Mouse (Mus musculus) large intestine, adult 2 months (tissue): Measurements from ENCODE around the gene Proser3. TPM values are rescaled to one million over a fixed set of nuclear protein-coding genes. Genes with fewer than 3 reads are reported as not detected.

Source experiments
- DNase-seq: peaks from one replicate; pipeline ENCODE4 v3.0.0-alpha.2; 2012; ENCODE audit warnings: low read depth, low spot score
- WGBS: fragments of 180-500 bp; shearing (Covaris S2); methylation state at CpG from one replicate; pipeline ENCODE4 v1.1.7; 2018; 5-methylcytosine and 5-hydroxymethylcytosine counted together
- polyA plus RNA-seq: library from polyadenylated mRNA; depleted of rRNA; stranded (reverse); fragments of >200 nt; gene quantifications from 2 replicates; pipeline ENCODE4 v1.2.3, GENCODE M21; 2012

The Proser3 gene
- polyA plus RNA-seq, 1 experiment: 4.3 TPM

DNA sequence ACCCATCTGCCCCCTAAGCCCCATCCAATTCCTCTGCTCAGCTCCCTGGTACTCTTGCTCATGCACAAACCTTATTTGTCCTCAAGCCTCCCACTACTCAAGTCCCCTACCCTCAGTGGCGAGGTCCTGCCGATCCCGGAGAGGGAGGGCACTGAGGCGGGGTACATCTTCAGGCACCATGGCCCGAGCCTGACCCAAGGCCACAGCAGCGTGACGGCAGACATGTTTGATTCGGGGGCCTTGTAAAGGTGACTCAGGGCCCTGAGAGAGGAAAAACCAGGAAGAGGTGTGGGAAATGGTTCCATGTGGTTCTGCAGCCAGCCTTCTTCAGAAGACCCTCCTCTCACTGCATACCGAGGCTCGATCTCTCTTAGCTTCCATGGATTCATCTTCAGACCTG, 32.2 kb upstream of the Proser3 start:
- WGBS: 90% methylated on average over 10 of the region's 10 CpGs
- no peak for DNase-seq

DNA sequence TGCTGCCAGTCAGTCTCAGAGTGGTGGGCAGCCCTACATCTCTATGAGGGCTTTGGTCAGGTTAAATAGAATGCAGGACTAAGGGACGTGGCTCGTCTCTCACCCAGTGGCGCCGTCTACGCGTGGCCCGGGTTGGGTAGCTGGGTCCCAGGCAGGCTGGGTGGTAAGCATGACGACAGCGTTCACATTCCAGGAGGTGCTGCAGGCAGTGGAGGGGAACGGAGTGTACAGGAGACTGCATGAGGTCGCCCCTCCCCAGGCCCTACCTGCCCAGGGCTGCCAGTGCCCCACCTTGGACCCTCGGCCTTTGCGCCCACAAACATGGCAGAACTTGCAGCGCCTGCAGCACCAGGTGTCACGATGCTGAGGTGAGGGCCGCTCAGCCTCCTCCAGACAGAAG, 29.4 kb upstream of the Proser3 start:
- DNase-seq: no peak
- WGBS: 95% methylated on average over 16 of the region's 16 CpGs

DNA sequence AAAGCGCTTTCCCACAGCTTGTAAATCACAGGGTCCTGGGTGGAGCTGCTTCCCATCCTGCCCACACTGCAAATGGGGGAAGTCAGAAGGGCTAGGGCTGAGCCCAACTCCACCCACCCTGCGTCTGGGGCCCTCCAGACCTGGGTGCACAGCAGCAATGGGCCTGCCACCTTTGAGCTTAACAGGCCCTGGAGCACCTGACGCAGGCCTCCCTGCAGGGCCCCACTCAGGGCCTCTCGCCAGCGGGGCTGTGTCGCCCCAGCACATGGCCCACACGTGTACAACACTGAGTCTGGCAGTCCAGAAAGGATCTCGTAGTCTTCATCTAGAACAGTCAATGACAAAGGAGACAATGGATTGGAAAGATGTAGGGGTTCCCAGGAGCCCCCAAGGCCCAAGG, 27.9 kb upstream of the Proser3 start:
- no peak for DNase-seq
- WGBS: 88% methylated on average over 8 of the region's 8 CpGs

DNA sequence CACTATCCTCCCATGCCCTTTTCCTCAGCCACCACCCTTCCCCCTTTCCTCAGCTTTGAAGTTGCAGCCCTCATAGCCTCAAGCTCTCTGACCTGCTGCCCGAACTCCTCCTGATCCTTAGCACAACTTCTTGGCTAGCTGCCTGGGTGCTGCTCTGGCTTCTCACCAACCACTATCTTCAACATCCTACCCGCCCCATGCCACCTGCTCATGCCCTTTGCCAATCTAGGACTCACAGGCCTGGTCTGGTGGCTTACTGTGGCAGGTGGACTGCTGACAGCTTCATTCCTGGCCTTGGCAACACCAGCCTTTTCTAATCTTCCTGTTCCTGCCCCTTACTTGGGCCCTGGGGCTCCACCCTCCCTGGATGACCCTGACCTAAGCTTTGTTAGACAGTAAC, 20.9 kb upstream of the Proser3 start:
- 28% methylated on average over 2 of the region's 2 CpGs for WGBS
- DNase-seq: no peak

DNA sequence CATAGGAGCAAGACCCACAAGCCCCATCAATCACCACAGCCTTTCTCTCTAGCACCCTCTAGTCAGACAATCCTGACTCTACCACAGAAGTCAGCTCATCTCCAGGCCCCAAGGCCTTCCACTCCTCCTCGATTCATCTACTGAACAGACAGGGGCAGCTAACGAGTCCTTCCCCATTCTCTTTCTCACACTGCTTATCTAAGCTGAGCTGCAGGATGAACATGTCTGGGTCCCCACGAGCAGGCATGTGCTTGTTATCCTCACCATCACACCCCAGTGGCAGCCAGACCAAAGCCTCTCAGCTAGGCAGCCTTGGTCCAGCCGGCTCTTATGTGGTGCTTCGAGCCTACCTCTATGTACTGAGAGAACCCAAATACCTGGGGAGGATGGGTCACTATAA, 20.3 kb upstream of the Proser3 start:
- DNase-seq: no peak
- WGBS: 76% methylated on average over 5 of the region's 5 CpGs

DNA sequence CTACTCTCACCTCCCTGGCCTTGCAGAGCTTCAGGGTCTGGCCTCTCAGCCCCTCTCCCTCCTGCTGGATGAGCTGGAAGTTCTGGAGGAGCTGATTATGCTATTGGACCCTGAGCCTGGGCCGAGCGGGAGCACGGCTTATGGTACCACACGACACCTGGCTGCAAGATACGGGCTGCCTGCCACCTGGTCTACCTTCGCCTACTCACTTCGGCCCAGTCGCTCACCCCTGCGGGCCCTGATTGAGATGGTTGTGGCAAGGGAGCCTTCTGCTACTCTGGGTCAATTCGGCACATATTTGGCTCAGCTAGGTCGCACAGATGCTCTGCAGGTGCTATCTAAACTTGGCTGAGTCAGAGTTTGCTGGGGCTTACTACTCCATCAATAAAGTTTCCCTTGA, 15.5 kb upstream of the Proser3 start:
- no peak for DNase-seq
- WGBS: 86% methylated on average over 11 of the region's 11 CpGs

DNA sequence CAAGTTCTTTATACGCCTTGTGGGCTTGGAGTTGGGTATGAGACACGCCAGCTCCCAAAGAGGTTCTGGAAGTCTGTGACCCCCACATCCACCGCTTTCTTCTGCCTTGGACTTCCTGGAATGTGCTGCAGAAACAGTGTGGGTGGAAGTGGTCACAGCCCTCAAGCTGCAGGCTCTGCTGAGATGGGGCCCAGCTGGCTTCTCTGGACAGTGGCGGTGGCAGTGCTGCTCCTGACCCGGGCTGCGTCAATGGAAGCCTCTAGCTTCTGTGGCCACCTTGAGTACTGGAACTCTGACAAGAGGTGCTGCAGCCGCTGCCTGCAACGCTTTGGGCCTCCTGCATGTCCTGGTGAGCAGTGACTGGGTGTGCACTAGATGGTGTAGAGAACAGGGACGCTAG, 13.9 kb upstream of the Proser3 start:
- WGBS: 79% methylated on average over 9 of the region's 9 CpGs
- no peak for DNase-seq

DNA sequence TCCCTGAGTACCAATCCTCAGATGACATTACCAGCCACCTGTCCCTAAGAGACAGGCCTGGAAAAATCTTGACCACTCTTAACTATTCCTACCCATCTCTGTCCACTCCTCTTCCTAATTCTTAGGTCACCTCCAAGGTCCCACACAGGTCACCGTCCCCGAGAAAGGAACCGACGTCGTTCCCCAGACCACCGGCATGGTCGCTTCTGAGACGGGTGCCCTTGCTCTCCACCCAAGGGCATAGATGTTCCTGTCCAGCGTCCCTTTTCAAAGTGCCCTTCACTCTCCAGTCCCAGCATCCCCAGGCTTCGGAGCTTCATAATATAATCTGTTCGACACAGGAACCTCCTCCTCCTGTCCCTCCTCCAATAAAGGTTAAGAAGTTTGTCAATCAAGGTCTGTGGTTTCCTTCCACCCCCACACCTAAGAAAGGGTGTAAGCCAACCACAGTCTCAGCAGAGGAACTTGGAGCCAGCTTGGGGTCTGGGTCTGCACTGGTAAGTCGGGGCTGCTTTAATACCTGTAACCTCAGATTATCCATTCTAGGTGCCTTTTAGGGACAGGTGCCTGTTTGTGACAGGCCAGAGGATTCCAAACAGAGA, 13.0 kb upstream of the Proser3 start, which contains the start of gene Igflr1:
Gene Igflr1 (plus strand): TSS at position 458 of the 602 bp plus-strand sequence.
- WGBS: 95% methylated on average over 12 of the region's 12 CpGs
- DNase-seq: no peak

DNA sequence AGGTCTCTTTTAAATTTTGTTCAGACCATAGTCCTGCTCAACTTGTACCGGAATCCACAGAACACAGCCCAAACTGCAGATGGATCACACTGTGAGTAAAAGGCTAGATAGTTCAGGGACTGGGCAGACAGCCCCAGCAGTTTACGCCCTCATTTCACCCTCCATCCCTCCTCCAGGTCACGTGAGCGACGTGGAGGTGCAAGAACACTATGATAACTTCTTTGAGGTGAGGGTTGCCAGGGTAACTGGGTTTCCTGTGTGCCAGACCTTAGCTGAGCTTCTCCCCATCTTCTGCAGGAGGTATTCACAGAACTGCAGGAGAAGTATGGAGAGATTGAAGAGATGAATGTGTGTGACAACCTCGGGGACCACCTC, 11.8 kb upstream of the Proser3 start:
- 17% methylated on average over 6 of the region's 6 CpGs for WGBS
- no peak for DNase-seq

DNA sequence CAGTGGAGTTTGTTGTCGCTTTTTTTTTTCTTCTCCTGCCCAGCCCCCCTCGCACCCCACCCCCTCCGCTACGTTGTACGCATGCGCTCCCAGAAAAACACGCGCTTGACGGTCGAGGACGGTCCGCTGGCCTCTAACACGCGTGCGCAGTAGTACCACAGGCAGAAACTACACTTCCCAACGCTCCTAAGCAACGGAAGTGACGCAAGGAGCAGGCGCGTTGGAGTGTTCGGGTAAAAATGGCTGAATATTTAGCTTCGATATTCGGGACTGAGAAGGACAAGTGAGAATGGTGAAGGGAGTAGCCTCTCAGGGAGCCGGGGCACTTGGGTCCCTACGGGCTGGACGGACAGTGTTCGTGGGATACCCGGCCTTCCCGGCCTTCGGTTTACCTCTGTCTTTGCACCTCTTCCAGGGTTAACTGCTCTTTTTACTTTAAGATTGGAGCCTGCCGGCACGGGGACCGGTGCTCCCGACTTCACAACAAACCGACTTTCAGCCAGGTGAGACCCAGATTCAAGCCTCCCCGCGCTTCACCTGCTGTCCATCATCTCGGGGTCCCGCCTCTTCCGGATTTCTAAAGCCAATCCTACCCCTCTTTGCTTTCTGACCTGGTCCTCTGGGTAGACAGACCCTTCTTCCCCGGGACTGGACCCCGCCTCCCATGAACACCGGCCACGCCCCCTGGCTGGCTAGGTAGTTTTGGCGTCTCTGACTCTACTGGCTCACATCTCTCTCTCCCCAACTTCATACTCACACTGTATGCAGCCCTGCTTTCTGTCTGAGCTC, 11.2 kb upstream of the Proser3 start, which contains the start of the genes U2af1l4, Gm49396 and Psenen:
Gene U2af1l4 (plus strand): TSS at position 185 of the 789 bp plus-strand sequence.
Gene Gm49396 (plus strand): TSS at position 228 of the 789 bp plus-strand sequence.
Gene Psenen (minus strand): TSS at position 511 of the 789 bp plus-strand sequence.
- peak; percentile 94 for DNase-seq
- WGBS: under 1% methylated on average over 45 of the region's 45 CpGs

DNA sequence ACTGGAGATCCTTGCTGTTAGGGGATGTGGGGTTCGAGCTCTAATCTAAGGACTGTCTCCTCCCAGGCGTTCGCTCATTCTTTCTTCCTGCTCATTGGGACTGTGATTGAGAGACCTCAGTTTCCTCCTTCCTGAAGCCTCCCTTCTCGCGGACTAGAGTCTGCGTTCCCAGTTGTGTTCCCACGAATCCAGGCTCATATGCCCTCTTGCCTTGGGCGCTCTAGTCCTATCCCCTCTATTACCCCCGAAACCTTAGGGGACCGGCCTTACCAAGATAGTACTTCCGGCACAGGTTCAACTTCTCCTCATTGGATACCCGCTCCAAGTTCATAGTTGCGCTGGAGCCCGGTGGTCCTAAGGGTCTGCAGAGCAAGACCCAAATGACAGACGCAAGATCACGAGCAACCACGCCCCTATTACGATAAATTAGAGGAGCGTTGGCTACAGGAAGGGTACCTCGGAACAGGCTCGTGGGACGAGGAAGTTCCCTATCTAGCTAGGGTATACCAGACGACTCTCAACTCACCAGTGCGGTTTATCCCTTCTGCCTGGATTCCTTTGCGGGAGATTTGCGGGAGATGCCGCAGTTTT, 10.5 kb upstream of the Proser3 start:
- DNase-seq: no peak
- WGBS: under 1% methylated on average over 27 of the region's 27 CpGs

DNA sequence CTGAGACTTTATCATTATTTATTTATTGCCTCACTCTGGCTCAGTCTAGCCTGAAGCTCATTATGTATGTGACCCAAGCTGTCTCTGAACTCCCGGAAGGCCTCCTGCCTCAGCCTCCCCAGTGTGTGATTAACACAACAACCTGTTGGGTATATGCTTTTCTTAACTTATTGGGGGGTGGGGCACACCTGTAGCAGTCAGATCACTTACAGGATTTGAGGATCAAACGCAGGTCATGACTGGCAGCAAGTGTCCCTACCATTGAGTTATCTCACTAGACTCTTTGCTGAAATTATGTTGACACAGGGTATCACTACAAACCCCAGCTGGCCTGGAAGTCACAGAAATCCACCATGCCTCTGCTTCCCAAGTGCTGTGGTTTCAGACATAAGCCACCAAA, 8.2 kb upstream of the Proser3 start:
- WGBS: 60% methylated on average over 2 of the region's 2 CpGs

DNA sequence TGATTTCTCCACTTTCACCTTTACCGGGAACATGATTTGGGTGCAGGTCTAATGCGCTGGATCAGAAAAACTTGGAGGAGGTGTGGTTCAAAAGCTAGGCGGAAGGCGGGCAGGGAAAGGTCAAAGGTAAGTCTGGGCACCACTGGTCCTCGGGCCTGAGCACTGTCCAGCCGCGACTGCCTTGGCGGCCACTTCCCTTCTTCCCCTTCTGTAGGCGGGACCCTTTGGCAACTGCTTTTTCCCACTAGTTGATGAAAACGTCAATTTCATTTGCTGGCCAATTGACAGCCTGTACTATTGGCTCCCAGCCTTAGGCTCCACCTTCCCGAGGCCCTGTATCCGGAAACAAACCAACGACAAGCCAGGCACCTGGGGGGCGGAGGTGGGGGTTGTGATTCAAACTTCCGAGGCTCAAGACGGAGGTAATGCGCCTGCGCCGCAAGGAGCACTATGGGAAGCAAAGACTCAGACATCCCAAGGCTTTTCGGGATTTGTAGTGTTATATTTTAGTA, 7.4 kb upstream of the Proser3 start, which contains the start of gene Lin37:
Gene Lin37 (minus strand): TSS at position 396 of the 512 bp plus-strand sequence.
- under 1% methylated on average over 20 of the region's 20 CpGs for WGBS
- DNase-seq: peak; percentile 97

More for the DNA sequence above, 8.2 kb upstream of the Proser3 start:
- DNase-seq: no peak

DNA sequence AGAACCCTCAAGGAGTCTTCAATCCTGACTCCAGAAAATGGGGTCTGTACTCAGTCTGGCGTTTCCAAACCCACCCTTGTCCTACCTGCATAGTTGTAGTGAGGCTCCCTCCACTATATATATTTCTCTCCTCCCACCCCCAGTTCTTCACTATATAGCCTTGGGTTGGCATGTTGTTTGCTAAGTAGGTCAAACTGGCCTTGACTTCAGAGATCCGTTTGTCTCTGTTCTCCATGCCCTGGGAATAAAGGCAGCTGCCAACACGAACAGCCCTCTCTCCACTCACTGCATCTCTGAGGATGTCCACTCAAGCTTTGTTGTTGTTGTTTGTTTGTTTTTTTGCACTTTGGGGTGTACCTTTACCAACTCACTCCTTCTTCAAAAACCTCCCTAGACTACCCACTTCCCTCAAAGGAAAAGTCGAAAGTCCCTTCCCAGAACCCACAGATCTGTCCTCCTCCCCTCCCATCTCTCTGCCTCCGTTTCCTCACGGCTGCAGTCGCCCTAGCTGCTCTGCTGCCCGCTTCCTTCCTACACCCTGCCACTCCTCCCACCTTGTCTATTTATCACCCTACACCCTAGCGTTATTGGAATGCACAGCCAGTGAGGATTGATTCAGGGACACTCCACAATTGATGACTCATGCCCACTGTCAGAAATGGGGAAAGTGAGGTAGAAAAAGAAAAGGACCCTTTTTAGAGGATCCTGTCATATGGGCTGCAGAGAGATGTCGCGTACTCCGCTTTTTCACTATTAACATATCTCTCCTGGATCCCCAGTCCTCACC, 6.8 kb upstream of the Proser3 start:
- DNase-seq: no peak
- 6% methylated on average over 12 of the region's 12 CpGs for WGBS

DNA sequence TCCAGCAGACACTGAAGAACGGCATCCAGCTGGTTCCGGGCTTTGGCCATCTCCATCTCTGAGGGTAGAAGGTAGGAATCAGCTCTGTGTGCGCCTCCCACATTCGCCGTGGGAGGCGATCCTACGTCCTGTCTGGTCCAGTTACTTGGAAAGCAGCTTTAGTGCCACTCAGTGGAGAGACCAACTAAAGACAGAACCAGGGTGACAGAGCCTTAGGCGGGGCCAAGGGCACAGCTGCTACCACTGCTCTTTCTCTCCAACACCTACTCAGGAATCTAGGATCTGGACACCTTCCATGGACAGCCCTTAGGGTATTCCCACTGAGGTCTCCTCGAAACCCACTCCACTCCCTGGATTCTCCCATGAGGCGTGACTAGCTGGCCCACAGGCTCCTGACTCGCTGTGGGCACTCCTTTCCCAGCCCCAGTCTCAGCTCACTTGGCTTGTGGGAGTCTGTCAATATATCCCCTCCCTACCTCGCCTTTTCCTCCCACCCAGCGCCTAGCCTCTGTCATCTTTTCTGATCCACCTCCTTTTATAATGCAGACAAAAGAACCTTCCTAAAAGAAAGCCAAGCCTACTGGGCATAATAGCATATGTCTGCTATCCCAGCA, 5.9 kb upstream of the Proser3 start:
- 73% methylated on average over 13 of the region's 13 CpGs for WGBS

DNA sequence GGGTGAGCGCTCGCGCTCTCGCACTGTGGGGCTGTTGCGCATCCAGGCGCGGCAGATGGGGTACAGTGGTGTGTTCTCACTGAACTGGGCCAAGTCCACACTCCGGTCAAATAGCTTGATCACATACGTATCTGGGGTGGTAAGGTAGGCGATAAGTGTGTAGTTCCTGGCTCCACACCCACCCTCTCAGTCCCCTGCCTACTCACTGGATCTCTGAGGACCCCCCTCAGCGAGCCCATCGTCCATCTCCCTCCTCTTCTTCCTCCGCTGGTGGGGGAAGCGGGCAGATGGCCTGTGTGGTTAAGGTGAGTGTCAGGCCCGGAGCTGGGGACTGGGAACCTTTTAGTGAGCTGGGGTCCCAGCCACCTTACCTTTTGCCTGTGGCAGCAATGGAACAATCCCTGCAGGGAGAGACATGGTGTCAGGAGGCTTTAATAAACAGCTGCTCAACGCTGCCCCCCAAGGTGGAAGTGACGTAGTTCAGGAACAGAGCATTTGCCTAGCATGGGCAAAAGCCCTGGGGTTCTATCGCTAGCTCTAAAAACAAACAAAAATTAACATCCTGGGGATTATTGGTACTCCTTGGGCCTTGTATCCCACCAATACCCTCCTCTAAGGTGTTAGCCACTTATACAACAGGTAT, 4.9 kb upstream of the Proser3 start:
- WGBS: 92% methylated on average over 18 of the region's 18 CpGs
- DNase-seq: no peak

More for the DNA sequence above, 5.9 kb upstream of the Proser3 start:
- no peak for DNase-seq

DNA sequence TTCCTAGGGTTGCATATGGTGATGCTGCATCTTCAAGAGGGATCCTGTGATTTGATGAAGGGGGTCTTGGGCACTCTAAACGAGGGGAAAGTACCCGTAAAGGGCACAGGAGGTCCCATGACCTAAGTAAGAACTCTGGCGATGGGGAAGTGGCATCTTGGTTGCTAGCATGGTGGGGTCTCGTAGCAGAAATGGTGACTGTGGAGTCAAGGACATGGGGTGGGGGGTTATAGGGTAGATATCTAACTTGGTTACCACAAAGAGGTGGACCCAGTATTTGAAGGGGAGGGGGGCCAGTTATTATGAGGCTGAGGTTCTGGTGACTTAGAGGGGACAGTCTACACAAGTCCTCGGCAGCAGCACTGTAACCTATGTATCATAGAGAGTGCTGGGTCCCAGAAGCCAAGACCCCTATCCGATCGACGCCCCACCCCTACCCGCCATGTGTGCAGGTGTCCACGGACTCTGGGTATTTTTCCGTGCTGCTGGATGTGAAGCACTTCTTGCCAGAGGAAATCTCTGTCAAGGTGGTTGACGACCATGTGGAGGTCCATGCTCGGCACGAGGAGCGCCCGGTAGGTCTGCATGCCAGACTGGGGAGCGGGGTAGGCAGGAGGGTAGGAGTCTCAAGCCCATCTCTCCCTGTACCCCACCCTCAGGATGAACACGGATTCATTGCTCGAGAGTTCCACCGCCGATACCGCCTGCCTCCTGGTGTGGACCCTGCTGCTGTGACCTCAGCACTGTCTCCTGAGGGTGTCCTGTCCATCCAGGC, 1.9 kb upstream of the Proser3 start:
- WGBS: 81% methylated on average over 22 of the region's 22 CpGs
- no peak for DNase-seq

DNA sequence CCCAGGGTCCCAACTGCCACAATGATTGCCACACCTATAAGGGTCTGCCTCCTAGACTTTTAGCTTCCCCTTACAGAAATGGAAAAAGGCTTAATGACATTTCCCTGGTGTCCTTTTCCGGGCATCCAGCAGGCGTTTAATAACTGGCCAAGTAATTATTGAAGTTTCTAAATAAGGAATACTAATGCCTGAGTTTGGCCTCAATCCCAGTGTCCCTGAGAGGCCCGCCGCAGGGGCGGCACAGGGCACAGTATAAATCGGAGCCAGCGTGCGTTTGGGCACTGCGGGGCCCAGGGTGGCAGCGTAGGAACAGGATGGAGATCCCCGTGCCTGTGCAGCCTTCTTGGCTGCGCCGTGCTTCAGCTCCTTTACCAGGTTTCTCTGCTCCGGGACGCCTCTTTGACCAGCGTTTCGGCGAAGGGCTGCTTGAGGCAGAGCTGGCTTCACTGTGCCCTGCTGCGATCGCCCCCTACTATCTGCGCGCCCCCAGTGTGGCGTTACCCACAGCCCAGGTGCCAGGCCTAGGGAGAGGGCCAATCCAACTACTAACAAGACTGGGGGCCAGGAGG, 1.0 kb upstream of the Proser3 start:
- WGBS: 2% methylated on average over 23 of the region's 23 CpGs
- DNase-seq: no peak
